Mouse (Mus musculus) adrenal gland, postnatal 25 days (tissue): Measurements from ENCODE around the gene Atg4a-ps. TPM values are rescaled to one million over a fixed set of nuclear protein-coding genes. Genes with fewer than 3 reads are reported as not detected.

ENCODE experiments used
- DNase-seq: peaks from one replicate; pipeline ENCODE4 v3.0.0; 2021; ENCODE audit warnings: mixed read lengths
- microRNA-seq, 2 experiments: library from miRNA; unstranded; fragments of <30 nt; microRNA quantifications; one replicate each; pipeline ENCODE4 v1.2.0; 2021
- total RNA-seq: library from RNA; stranded (reverse); gene quantifications from 2 replicates; pipeline ENCODE4 v1.2.3, GENCODE M21; 2021

The Atg4a-ps gene
- total RNA-seq, 1 experiment from 2014 or later = 2.1 TPM

GRCm38 (mm10) chr3:103626481-103626880, 19.4 kb downstream of the Atg4a-ps start:
- no peak for DNase-seq

DNA sequence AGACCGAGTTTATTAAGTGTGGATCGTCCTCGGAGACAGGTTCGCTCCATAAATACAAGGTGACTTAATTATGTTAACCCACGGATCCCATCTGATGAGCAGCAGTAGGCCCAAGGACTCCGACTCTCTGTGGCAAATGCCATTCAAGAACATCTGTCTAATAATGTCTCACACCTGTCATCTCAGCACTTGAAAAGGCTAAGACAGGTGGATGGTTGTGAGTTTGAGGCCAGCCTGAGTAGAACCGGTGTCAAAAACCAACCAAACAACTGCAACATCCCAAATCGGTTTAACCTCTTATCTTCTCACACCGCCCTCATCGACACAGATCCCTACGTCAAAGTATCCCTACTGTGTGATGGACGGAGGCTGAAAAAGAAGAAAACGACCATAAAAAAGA, 20.7 kb downstream of the Atg4a-ps start:
- no peak for DNase-seq

DNA sequence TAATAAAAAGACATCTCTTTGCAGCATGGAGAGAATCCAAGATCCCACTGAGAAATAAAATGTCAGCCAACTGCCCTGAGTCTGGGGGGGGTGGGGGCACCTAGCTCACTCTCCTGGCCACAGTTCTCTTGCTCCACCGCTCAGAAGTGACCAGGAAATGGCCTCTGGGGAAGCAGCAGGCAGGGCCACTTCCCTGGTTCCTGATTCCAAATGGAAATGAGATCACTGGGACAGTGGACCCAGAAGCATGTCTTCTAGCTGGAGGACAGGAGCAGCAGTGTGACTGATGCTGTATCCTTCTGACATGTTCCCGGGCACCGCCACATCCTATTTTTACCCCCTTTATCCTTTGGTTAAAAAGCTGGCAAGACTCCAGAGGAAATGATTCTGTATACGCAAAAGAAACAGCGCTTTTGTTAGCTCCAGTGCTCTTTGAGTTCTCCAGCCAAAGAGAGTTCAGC, 21.2 kb downstream of the Atg4a-ps start:
- no peak for DNase-seq

- DNase-seq = no peak
Observed at GRCm38 (mm10) chr3:103623893-103624470, 21.9 kb downstream of the Atg4a-ps start.

GRCm38 (mm10) chr3:103620101-103620500, 25.8 kb downstream of the Atg4a-ps start:
- DNase-seq = no peak

DNA sequence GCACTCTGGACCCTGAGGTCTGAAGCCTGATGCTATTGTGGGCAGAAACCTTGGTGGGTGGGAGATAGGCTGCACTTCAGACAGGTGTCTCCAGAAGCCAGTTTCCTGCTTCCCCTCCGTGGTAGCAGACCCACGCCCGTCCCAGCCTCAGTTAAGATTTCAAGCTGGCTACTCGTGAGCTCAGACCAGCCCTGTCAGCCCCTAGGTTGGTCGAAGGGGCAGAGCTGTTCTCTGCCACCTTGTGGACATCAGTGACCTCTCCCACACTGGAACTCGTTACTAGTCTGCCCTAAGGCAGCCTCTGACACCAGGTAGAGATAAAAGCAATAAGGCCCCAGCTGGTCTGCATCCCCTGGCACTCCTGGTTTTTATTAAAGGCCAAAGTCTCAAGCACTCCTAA, 28.9 kb downstream of the Atg4a-ps start:
- DNase-seq = no peak

GRCm38 (mm10) chr3:103615621-103616020, 30.2 kb downstream of the Atg4a-ps start:
- no peak for DNase-seq

DNA sequence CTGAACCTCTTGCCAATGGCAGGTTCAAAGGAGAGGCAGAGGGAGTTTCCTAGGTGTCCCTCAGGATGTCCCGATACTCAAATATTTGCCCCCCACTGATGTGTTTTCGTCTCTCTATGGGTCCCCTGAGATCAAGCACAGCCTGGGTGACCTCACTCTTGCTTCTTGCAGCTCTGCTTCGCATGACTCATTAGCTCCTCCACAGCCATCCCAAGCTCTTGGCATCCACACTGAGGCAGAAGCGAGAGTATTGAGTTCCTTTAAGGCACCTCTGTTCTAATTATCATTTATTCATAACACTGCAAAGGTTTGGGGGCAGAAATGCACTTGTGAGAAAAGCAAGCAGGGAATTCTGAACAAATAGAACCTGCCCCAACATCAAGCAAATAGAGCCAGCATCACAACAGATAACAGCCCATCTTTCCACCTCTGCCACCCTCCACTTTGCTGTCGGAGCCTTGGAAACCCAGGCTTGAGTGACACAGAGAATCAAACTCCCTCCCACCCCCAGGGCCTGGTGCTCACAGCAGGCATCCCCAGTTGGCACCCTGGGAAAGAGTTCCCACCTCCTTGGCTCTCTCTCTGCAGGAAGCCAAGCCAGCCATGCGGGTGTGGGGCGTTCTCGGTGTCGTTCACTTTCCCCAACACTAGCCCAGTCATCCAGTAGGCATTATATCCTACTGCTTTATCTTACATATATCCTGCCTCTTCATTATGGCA, 33.1 kb downstream of the Atg4a-ps start:
- DNase-seq = no peak

GRCm38 (mm10) chr3:103610231-103610630, 35.6 kb downstream of the Atg4a-ps start:
- no peak for DNase-seq

DNA sequence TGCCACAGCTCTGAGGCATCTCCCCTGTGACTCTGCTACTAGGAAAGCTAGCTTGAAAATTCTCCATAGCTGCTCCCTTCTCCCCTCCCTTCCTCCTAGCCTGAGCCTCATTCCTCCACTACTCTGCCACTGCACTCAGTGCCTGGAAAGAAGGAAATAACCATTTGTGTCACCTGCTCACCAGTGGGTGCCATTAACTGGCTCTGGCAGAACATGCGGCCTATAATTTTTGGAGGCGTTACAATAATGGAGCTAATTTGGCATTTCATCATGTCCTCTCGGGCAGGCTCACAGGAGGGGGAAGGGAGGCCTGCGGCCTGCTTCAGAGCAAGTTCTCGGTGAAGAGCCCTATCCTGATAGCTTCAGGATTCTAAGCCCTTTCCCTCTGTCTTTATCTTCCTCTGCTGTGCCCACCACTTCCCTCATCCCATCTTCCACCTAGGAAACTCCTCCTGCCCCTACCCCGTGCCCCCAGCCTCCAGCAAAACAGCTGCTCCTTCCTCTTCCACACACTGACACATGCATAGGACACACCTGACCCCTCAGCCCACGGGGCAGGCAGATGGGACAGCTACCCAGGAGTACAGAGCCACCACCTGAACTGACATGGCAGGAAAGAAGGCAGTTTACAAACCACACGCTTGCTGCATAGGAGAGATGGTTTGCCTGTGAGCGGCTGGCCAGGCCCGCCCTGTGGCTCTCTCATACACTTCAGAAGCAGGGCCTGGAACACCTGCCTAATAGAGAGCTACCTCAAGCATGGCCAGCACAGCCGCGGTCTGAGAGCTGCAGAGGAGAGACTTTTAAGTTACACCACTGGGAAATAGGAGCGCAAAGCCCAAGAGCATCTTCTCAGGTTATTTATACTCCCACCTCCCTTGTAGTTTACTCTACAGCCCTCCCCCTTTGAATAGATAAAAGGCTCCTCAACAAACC, 38.9 kb downstream of the Atg4a-ps start:
- DNase-seq = no peak

DNA sequence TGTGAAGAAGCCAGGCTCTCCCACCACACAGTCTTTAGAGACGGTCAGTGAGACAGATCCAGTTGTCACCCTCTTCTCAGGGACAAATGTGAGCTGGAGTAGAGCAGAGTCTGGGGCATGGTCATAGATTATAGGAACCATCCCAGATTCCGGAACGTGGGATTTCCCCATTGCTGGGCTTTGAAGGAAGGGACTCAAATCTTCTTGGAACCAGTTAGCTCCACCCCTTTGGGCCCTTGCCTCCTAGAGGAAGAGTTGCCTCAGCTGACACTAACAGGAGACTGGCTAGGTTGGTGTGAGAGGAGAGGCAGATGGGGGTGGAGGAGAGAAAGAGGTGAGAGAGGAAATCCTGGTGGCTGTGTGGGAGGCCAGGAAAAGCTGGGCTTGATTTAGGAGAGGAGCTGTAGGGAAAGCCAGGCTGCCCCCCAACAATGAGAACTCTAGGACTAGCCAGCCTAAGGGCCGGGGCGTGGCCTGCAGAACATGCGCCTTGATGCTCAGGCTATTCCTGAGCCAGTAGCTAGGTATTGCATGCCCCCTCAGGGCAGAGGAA, 39.7 kb downstream of the Atg4a-ps start:
- DNase-seq = no peak

DNA sequence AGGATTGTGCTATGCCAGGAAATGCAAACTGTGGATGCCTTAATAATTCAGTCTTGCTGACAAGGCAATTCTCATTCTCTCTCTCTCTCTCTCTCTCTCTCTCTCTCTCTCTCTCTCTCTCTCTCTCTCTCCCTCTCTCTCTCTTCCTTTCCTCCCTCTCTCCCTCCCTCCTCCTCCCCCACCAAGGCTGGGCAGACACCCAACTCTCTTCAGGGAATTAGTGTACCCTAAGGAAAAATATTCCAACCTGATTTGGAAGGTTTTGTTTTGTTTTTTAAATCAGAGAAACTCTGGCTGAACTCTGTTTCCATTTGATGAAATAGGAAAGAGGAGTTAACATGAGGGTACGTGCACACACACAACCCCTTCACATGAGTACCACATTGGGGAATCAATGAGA, 44.3 kb downstream of the Atg4a-ps start:
- DNase-seq = no peak

DNA sequence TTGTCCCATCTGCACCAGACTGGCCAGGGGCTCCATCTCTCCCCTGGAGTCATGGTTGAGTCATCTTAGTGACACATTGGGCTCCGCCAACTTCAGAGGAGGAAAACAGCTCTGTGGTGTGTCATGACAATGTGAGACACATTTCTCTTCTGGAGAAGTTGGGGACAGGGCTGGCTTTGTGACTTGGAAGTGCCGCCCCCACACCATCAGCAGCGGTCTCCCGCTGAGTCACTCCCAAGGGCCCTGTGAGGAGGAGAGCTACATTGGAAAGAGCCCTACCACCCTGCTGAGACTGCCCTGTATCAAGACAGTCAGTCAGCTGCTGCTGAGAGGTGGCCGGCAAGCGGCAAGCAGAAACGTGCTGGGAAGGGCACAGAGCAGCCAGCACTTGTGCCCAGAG, 44.9 kb downstream of the Atg4a-ps start:
- peak; percentile 35 for DNase-seq

DNA sequence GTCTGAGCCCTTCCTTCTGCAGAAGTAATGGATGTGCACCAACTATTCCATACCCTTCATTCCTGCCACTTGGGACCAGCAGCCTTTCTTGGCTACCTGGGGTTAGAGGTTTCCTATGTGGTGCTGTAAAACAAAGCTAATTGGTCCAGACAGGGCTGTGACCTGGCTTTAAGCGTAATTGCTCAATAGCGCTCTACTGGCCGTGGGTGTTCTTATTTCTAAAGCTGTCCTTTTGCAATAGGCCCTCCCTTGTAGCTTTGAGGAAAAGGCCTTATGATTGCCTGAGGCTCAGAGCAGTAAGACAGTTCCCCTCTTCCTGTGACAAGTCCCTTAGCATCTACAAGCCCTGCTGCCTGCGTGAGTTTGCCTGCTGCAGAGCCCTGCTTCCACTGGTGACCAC, 48.3 kb downstream of the Atg4a-ps start:
- no peak for DNase-seq

DNA sequence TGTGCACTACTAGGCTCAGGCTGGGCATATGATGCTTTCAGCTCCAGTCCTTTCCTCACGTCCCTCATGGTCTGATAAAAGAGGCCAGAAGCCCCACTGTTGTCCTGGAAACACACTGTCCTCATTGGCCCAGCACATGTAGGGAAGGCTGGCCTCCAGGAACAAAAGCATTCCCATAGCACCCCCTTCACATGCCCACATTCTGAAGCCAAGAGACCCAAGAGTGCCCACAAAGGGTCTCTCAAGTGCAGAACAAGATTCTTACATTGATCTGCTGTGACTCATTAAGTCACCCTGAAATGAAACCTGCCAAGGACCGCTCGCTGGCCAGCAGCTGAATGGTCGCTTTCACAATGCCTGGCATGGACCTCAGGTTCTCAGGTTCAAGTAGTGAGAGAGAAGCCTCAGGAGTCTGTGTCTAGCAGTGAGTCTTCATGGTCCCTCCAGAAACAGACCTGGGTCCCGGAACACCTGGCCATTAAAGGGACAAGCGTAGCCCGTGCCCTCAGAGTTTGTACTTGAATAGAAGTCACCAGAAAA, 50.5 kb downstream of the Atg4a-ps start:
- DNase-seq = peak; percentile 35

Small RNA genes lying within 50 kb of the gene (microRNA-seq; reads per million reads assigned to microRNA genes)
- 0 reads per million in 2 experiments for gene Gm25325

Other genes starting within 250 kb of the Atg4a-ps start
- not detected in 2 replicates for gene Syt6, start 70.8 kb downstream of the Atg4a-ps start, total RNA-seq
- 6.9 and 9.0 TPM in 2 replicates for gene Olfml3, start 91.9 kb upstream of the Atg4a-ps start, total RNA-seq
- gene Gm10964, start 93.3 kb upstream of the Atg4a-ps start, total RNA-seq = not detected in 2 replicates
- gene Hipk1, start 145.5 kb upstream of the Atg4a-ps start, total RNA-seq = 135 and 139 TPM in 2 replicates
- gene Dclre1b, start 163.4 kb upstream of the Atg4a-ps start, total RNA-seq = 11.3 and 13.4 TPM in 2 replicates
- gene Ap4b1, start 163.5 kb upstream of the Atg4a-ps start, total RNA-seq = 19.6 and 23.5 TPM in 2 replicates
- gene Gm43064, start 163.5 kb upstream of the Atg4a-ps start, total RNA-seq = 0.21 TPM in 1 of 2 replicates, not detected in the other
- gene Bcl2l15, start 186.5 kb upstream of the Atg4a-ps start, total RNA-seq = 0.70 TPM in 1 of 2 replicates, not detected in the other
- gene Ptpn22, start 213.7 kb upstream of the Atg4a-ps start, total RNA-seq = 1.1 TPM in 1 of 2 replicates, not detected in the other